Mouse (Mus musculus) CH12.LX (cell line): ENCODE measurements at regions not wholly inside any gene's neighbourhood (a gene's known extent, or its start where the extent isn't known, plus 50 kb on each side); places are given as distances from the start of the nearest gene placed in this dataset.

ENCODE experiments used
- DNase-seq: peaks from one replicate; pipeline ENCODE4 v3.0.0-alpha.2; 2013; ENCODE audit errors: extremely low read depth
- H3K27ac ChIP-seq: 2 replicates; pipeline ENCODE4 v1.5.1; 2012; ENCODE audit warnings: low read depth, mild to moderate bottlenecking, control low read depth, moderate library complexity; ENCODE audit not compliant: insufficient read depth
- H3K27me3 ChIP-seq: replicated peaks from 2 replicates; pipeline ENCODE3; 2012; ENCODE audit warnings: inconsistent platforms
- H3K36me3 ChIP-seq, 2 experiments: replicated peaks in 1 of 2; 2 replicates each; pipeline versions ENCODE3 to v1.6.1; 2012; ENCODE audit warnings: inconsistent platforms in 1 of 2, low read length in 1 of 2, mild to moderate bottlenecking in 1 of 2, mixed read lengths in 1 of 2, moderate library complexity in 1 of 2; ENCODE audit not compliant: control insufficient read depth in 1 of 2, insufficient read depth in 1 of 2
- H3K4me1 ChIP-seq, 2 experiments: 2 replicates each; pipeline ENCODE4 v1.6.1; 2012; ENCODE audit warnings: inconsistent platforms in 1 of 2, moderate library complexity in 1 of 2; ENCODE audit not compliant: insufficient read depth in 2 of 2, control insufficient read depth in 1 of 2
- H3K4me2 ChIP-seq: 2 replicates; pipeline ENCODE4 v1.6.1; 2012; ENCODE audit warnings: low read depth, mild to moderate bottlenecking, control low read depth; ENCODE audit not compliant: poor library complexity, insufficient read depth, severe bottlenecking
- H3K4me3 ChIP-seq, 3 experiments: fragments of 150-350 bp in 1 of 3; sonication (generic) in 1 of 3; replicated peaks in 1 of 3; 2 replicates each; pipeline versions ENCODE3 to v1.5.1; 2011 to 2012; ENCODE audit warnings: low read depth in 2 of 3, low read length in 2 of 3, mild to moderate bottlenecking in 2 of 3, moderate library complexity in 2 of 3, control low read depth in 1 of 3, improper control_type of control experiment in 1 of 3, inconsistent platforms in 1 of 3, mixed read lengths in 1 of 3; ENCODE audit not compliant: poor library complexity in 1 of 3
- H3K79me2 ChIP-seq: replicated peaks from 2 replicates; pipeline ENCODE4 v1.6.1; 2012; ENCODE audit warnings: mild to moderate bottlenecking, moderate library complexity; ENCODE audit not compliant: control insufficient read depth, poor library complexity, insufficient read depth, severe bottlenecking; ENCODE audit errors: extremely low read depth
- H3K9ac ChIP-seq: 2 replicates; pipeline ENCODE4 v1.6.1; 2012; ENCODE audit warnings: low read depth, mild to moderate bottlenecking, control low read depth, moderate library complexity; ENCODE audit not compliant: insufficient read depth
- H3K9me3 ChIP-seq: replicated peaks from 2 replicates; pipeline ENCODE3; 2012; ENCODE audit warnings: low read length, inconsistent platforms, mixed read lengths
- CHD1 ChIP-seq: IDR thresholded peaks from 2 replicates; pipeline ENCODE4 v1.6.1; 2012; ENCODE audit warnings: low read depth, low read length, improper control_type of control experiment, inconsistent platforms
- CTCF ChIP-seq, 2 experiments: IDR thresholded peaks in 1 of 2; conservative IDR thresholded peaks in 1 of 2; 2 replicates each; pipeline ENCODE4 v1.5.1; 2011 to 2012; ENCODE audit warnings: low read depth in 2 of 2, low read length in 2 of 2, improper control_type of control experiment in 1 of 2, inconsistent platforms in 1 of 2, mild to moderate bottlenecking in 1 of 2, moderate library complexity in 1 of 2
- ELF1 ChIP-seq: IDR thresholded peaks from 2 replicates; pipeline ENCODE4 v1.6.1; 2014; ENCODE audit warnings: low read depth, mild to moderate bottlenecking, inconsistent platforms, low read length, improper control_type of control experiment
- EP300 ChIP-seq: IDR thresholded peaks from 2 replicates; pipeline ENCODE4 v1.6.1; 2011; ENCODE audit warnings: low read length, improper control_type of control experiment
- IRF4 ChIP-seq: IDR thresholded peaks from 2 replicates; pipeline ENCODE4 v1.6.1; 2014; ENCODE audit warnings: low read depth, mild to moderate bottlenecking, inconsistent platforms, low read length, improper control_type of control experiment
- JUN ChIP-seq: IDR thresholded peaks from 2 replicates; pipeline ENCODE4 v1.6.1; 2011; ENCODE audit warnings: low read depth, mild to moderate bottlenecking, low read length, improper control_type of control experiment, moderate library complexity; ENCODE audit not compliant: insufficient read depth
- MAX ChIP-seq: IDR thresholded peaks from 2 replicates; pipeline ENCODE4 v1.6.1; 2011; ENCODE audit warnings: low read length, improper control_type of control experiment
- MAZ ChIP-seq: IDR thresholded peaks from 2 replicates; pipeline ENCODE4 v1.6.1; 2012; ENCODE audit warnings: low read depth, mild to moderate bottlenecking, inconsistent platforms, low read length, improper control_type of control experiment, moderate library complexity
- NELFE ChIP-seq: IDR thresholded peaks from 2 replicates; pipeline ENCODE4 v1.6.1; 2011; ENCODE audit warnings: low read depth, low read length, improper control_type of control experiment
- PAX5 ChIP-seq: IDR thresholded peaks from 2 replicates; pipeline ENCODE4 v1.6.1; 2012; ENCODE audit warnings: low read length, inconsistent platforms, mixed read lengths
- POLR2A ChIP-seq: IDR thresholded peaks from 2 replicates; pipeline ENCODE4 v1.6.1; 2011; ENCODE audit warnings: low read depth, mild to moderate bottlenecking, improper control_type of control experiment, low read length
- RCOR1 ChIP-seq: conservative IDR thresholded peaks from 2 replicates; pipeline ENCODE4 v1.6.1; 2012; ENCODE audit warnings: low read depth, mild to moderate bottlenecking, inconsistent platforms, low read length, improper control_type of control experiment
- SIN3A ChIP-seq: IDR thresholded peaks from 2 replicates; pipeline ENCODE4 v1.6.1; 2012; ENCODE audit warnings: low read length, improper control_type of control experiment, inconsistent platforms
- SMC3 ChIP-seq: IDR thresholded peaks from 2 replicates; pipeline ENCODE4 v1.6.1; 2011; ENCODE audit warnings: low read depth, low read length, improper control_type of control experiment
- TBP ChIP-seq: conservative IDR thresholded peaks from 2 replicates; pipeline ENCODE4 v1.6.1; 2011; ENCODE audit warnings: low read depth, low read length, improper control_type of control experiment
- TCF12 ChIP-seq: IDR thresholded peaks from 2 replicates; pipeline ENCODE4 v1.6.1; 2014; ENCODE audit warnings: low read depth, mild to moderate bottlenecking, inconsistent platforms, low read length, improper control_type of control experiment
- UBTF ChIP-seq: IDR thresholded peaks from 2 replicates; pipeline ENCODE4 v1.6.1; 2012; ENCODE audit warnings: low read depth, mild to moderate bottlenecking, inconsistent platforms, low read length, improper control_type of control experiment, moderate library complexity
- USF2 ChIP-seq: conservative IDR thresholded peaks from 2 replicates; pipeline ENCODE4 v1.6.1; 2011; ENCODE audit warnings: low read depth, low read length, improper control_type of control experiment
- ZKSCAN1 ChIP-seq: IDR thresholded peaks from 2 replicates; pipeline ENCODE4 v1.6.1; 2012; ENCODE audit warnings: low read depth, inconsistent platforms, low read length, improper control_type of control experiment, borderline replicate concordance
- ZMIZ1 ChIP-seq: IDR thresholded peaks from 2 replicates; pipeline ENCODE4 v1.6.1; 2012; ENCODE audit warnings: low read depth, mild to moderate bottlenecking, inconsistent platforms, low read length, improper control_type of control experiment
- dilution Hi-C: fragments of 300-500 bp; cut with MboI; formaldehyde crosslinking; loops from 2 replicates; pipeline ENCODE4 v1.14.3; 2020; ENCODE audit warnings: low sequenced_read_pairs; ENCODE audit not compliant: extremely low pct_unique_long_range_greater_than_20kb, extremely low pct_ligation_motif_present
- in situ Hi-C: fragments of 300-500 bp; cut with MboI; formaldehyde crosslinking; loops from 3 replicates; pipeline ENCODE4 v1.14.3; 2019; ENCODE audit warnings: low sequenced_read_pairs, low pct_ligation_motif_present, low pct_unique_long_range_greater_than_20kb, mixed read lengths

GRCm38 (mm10) chr13:52009231-52009630 lies 162.8 kb downstream of the Gadd45g start:
- no peaks in the 10 kb centered on the region for H3K9me3 ChIP-seq
- peaks cover 5 to 6% of the 10 kb centered on the region in 2 experiments; a peak in 3 of 4 replicates for H3K4me1 ChIP-seq
- no peak overlapping the region for H3K4me3 ChIP-seq
- no peak overlapping the region for H3K4me2 ChIP-seq
- H3K9ac ChIP-seq, result no peak overlapping the region
- no peaks in the 10 kb centered on the region for H3K36me3 ChIP-seq
- dilution Hi-C loops (no loop called here), in situ Hi-C loops (no loop called here)
- H3K27me3 ChIP-seq, result no peaks in the 10 kb centered on the region
- H3K79me2 ChIP-seq, result no peaks in the 10 kb centered on the region
- peak; percentile 17 for DNase-seq
- TF ChIP-seq MAX (no peak), SMC3 (no peak), JUN (no peak), CTCF (conservative IDR thresholded peaks at IDR 0.05 in 1 of 2, IDR thresholded peaks at IDR 0.05 in 1 of 2; ENCODE audit: low read depth in 2 of 2, low read length in 2 of 2) (no peak), RCOR1 (no peak), EP300 (no peak), IRF4 (no peak), NELFE (no peak), CHD1 (no peak), ELF1 (no peak), ZMIZ1 (no peak), TCF12 (no peak), ZKSCAN1 (no peak), MAZ (no peak), USF2 (no peak)
- no peak overlapping the region for H3K27ac ChIP-seq

- Histone ChIP-seq H3K4me3 (no peak overlapping the region), H3K4me2 (no peak overlapping the region), H3K27me3 (no peaks in the 10 kb centered on the region), H3K27ac (no peak overlapping the region), H3K4me1 (peaks cover 5 to 6% of the 10 kb centered on the region in 2 experiments; a peak in 3 of 4 replicates), H3K36me3 (no peaks in the 10 kb centered on the region), H3K9ac (no peak overlapping the region), H3K9me3 (no peaks in the 10 kb centered on the region), H3K79me2 (no peaks in the 10 kb centered on the region)
- dilution Hi-C loops (no loop called here), in situ Hi-C loops (loop anchor here (5.0 kb wide), 1 partner anchor 162 kb away; the partner anchor contains the start of gene Gadd45g)
- no peak for DNase-seq
- TF ChIP-seq PAX5 (no peak), CHD1 (no peak), SIN3A (no peak), UBTF (no peak), SMC3 (no peak), POLR2A (no peak), TBP (no peak)
These were observed 163.3 kb downstream of the Gadd45g start for GRCm38 (mm10) chr13:52009766-52010165.
